Mouse (Mus musculus) forebrain, embryonic 15.5 days (tissue): ENCODE data around the gene Fbxo47. TPM values are rescaled to one million over a fixed set of nuclear protein-coding genes. Genes with fewer than 3 reads are reported as not detected.

ENCODE experiments used
- ATAC-seq: fragments of 200-750 bp; cut with Nextera tagmentation; replicated peaks from 2 replicates; pipeline ENCODE4 v1.8.0; 2017; ENCODE audit warnings: mild to moderate bottlenecking, moderate TSS enrichment, moderate library complexity
- H3K27ac ChIP-seq: fragments of 300-500 bp; sonication (generic); replicated peaks from 2 replicates; pipeline ENCODE4 v1.5.1; 2015; ENCODE audit warnings: mild to moderate bottlenecking, inconsistent platforms
- H3K27me3 ChIP-seq: fragments of 300-500 bp; sonication (generic); 2 replicates; pipeline ENCODE4 v1.6.1; 2015; ENCODE audit warnings: inconsistent platforms
- H3K36me3 ChIP-seq: fragments of 300-500 bp; sonication (generic); 2 replicates; pipeline ENCODE4 v1.6.1; 2015; ENCODE audit warnings: mild to moderate bottlenecking, inconsistent platforms
- H3K4me1 ChIP-seq: fragments of 300-500 bp; sonication (generic); 2 replicates; pipeline ENCODE4 v1.6.1; 2015; ENCODE audit warnings: inconsistent platforms
- H3K4me2 ChIP-seq: fragments of 300-500 bp; sonication (generic); replicated peaks from 2 replicates; pipeline ENCODE4 v1.6.1; 2015; ENCODE audit warnings: mild to moderate bottlenecking, inconsistent platforms
- H3K4me3 ChIP-seq: fragments of 300-500 bp; sonication (generic); 2 replicates; pipeline ENCODE4 v1.5.1; 2015; ENCODE audit warnings: mild to moderate bottlenecking, inconsistent platforms
- H3K9ac ChIP-seq: fragments of 300-500 bp; sonication (generic); replicated peaks from 2 replicates; pipeline ENCODE4 v1.6.1; 2015; ENCODE audit warnings: mild to moderate bottlenecking, inconsistent platforms
- H3K9me3 ChIP-seq: fragments of 300-500 bp; sonication (generic); 2 replicates; pipeline ENCODE4 v1.6.1; 2016; ENCODE audit warnings: inconsistent platforms
- WGBS: fragments of 180-500 bp; shearing (Covaris S2); methylation state at CpG from one replicate; pipeline ENCODE4 v1.1.7; 2015; ENCODE audit warnings: mixed read lengths; 5-methylcytosine and 5-hydroxymethylcytosine counted together
- polyA plus RNA-seq: library from polyadenylated mRNA; unstranded; fragments of >200 nt; fragmentation: Nextera tagmentation; extraction: Ambion mirVana; gene quantifications from 2 replicates; pipeline ENCODE4 v1.2.1, GENCODE M21; 2015

The Fbxo47 gene
- polyA plus RNA-seq, 1 experiment from 2014 or later, result 0.67 TPM

GRCm38 (mm10) chr11:97817379-97817778 is 66.6 kb downstream of the Fbxo47 start:
- no peak for ATAC-seq
- Histone ChIP-seq H3K27ac (no peak overlapping the region), H3K36me3 (peaks cover 26% of the 10 kb centered on the region), H3K4me3 (no peak overlapping the region), H3K9ac (no peak overlapping the region), H3K27me3 (no peaks in the 10 kb centered on the region), H3K4me2 (no peak overlapping the region), H3K4me1 (peaks cover 34% of the 10 kb centered on the region), H3K9me3 (no peaks in the 10 kb centered on the region)
- 45% methylated on average over 5 of the region's 5 CpGs for WGBS

GRCm38 (mm10) chr11:97816916-97817315 is 67.0 kb downstream of the Fbxo47 start:
- H3K27me3 ChIP-seq, result no peaks in the 10 kb centered on the region
- H3K27ac ChIP-seq, result no peak overlapping the region
- ATAC-seq, result no peak
- no peaks in the 10 kb centered on the region for H3K9me3 ChIP-seq
- peaks cover 26% of the 10 kb centered on the region for H3K36me3 ChIP-seq
- no peak overlapping the region for H3K4me2 ChIP-seq
- 69% methylated on average over 9 of the region's 9 CpGs for WGBS
- H3K9ac ChIP-seq, result no peak overlapping the region
- peaks cover 38% of the 10 kb centered on the region for H3K4me1 ChIP-seq
- no peak overlapping the region for H3K4me3 ChIP-seq

GRCm38 (mm10) chr11:97816176-97816575 is 67.8 kb downstream of the Fbxo47 start:
- Histone ChIP-seq H3K27me3 (no peaks in the 10 kb centered on the region), H3K27ac (no peak overlapping the region), H3K9ac (no peak overlapping the region), H3K4me1 (peaks cover 46% of the 10 kb centered on the region), H3K4me2 (no peak overlapping the region), H3K9me3 (no peaks in the 10 kb centered on the region), H3K36me3 (peaks cover 26% of the 10 kb centered on the region), H3K4me3 (no peak overlapping the region)
- WGBS, result 47% methylated on average over 5 of the region's 5 CpGs
- ATAC-seq, result no peak

GRCm38 (mm10) chr11:97815736-97816135 is 68.2 kb downstream of the Fbxo47 start:
- WGBS, result 67% methylated on average over 11 of the region's 11 CpGs
- Histone ChIP-seq H3K9me3 (no peaks in the 10 kb centered on the region), H3K36me3 (peaks cover 24% of the 10 kb centered on the region), H3K4me3 (no peak overlapping the region), H3K4me2 (no peak overlapping the region), H3K4me1 (peaks cover 50% of the 10 kb centered on the region), H3K27me3 (no peaks in the 10 kb centered on the region), H3K27ac (no peak overlapping the region), H3K9ac (no peak overlapping the region)
- no peak for ATAC-seq

GRCm38 (mm10) chr11:97813746-97814515 is 70.0 kb downstream of the Fbxo47 start:
- Histone ChIP-seq H3K27ac (0 out of 2 replicates have a peak overlapping the region, but pooled peaks have one; percentile 88), H3K4me3 (no peak overlapping the region), H3K4me1 (peaks cover 60% of the 10 kb centered on the region), H3K4me2 (no peak overlapping the region), H3K27me3 (no peaks in the 10 kb centered on the region), H3K9me3 (no peaks in the 10 kb centered on the region), H3K9ac (no peak overlapping the region), H3K36me3 (peaks cover 20% of the 10 kb centered on the region)
- no peak for ATAC-seq
- 73% methylated on average over 17 of the region's 17 CpGs for WGBS

GRCm38 (mm10) chr11:97813085-97813484 is 70.9 kb downstream of the Fbxo47 start:
- whole genome bisulfite sequencing, result 34% methylated on average over 7 of the region's 7 CpGs

GRCm38 (mm10) chr11:97812491-97812921 is 71.4 kb downstream of the Fbxo47 start:
- peak; percentile 82 for ATAC-seq
- Histone ChIP-seq H3K4me1 (peaks cover 62% of the 10 kb centered on the region), H3K27ac (peak overlapping the region; percentile 88), H3K36me3 (peaks cover 27% of the 10 kb centered on the region), H3K4me3 (peak overlapping the region; percentile 15), H3K27me3 (no peaks in the 10 kb centered on the region), H3K9me3 (no peaks in the 10 kb centered on the region), H3K9ac (peak overlapping the region; percentile 20), H3K4me2 (peak overlapping the region; percentile 36)
- whole genome bisulfite sequencing, result 9% methylated on average over 3 of the region's 3 CpGs

More at GRCm38 (mm10) chr11:97813085-97813484, 70.9 kb downstream of the Fbxo47 start:
- Histone ChIP-seq H3K4me1 (peaks cover 60% of the 10 kb centered on the region), H3K9ac (0 out of 2 replicates have a peak overlapping the region, but pooled peaks have one; percentile 20), H3K27me3 (no peaks in the 10 kb centered on the region), H3K9me3 (no peaks in the 10 kb centered on the region), H3K27ac (peak overlapping the region; percentile 88), H3K4me3 (no peak overlapping the region), H3K36me3 (peaks cover 25% of the 10 kb centered on the region), H3K4me2 (peak overlapping the region; percentile 36)
- peak; percentile 59; the same call in 1 of the 2 replicates for ATAC-seq

- peaks cover 25% of the 10 kb centered on the region for H3K36me3 ChIP-seq
- 26% methylated on average over 12 of the region's 13 CpGs for WGBS
- H3K4me1 ChIP-seq, result peaks cover 67% of the 10 kb centered on the region
- peak overlapping the region; percentile 20 for H3K9ac ChIP-seq
- no peaks in the 10 kb centered on the region for H3K9me3 ChIP-seq
- H3K27ac ChIP-seq, result peak overlapping the region; percentile 88
- 0 out of 2 replicates have a peak, but pooled peaks have one; percentile 23 for ATAC-seq
- no peaks in the 10 kb centered on the region for H3K27me3 ChIP-seq
- H3K4me3 ChIP-seq, result no peak overlapping the region
- H3K4me2 ChIP-seq, result peak overlapping the region; percentile 36
These were observed 72.2 kb downstream of the Fbxo47 start for GRCm38 (mm10) chr11:97811569-97812362.

- Histone ChIP-seq H3K9ac (no peak overlapping the region), H3K9me3 (no peaks in the 10 kb centered on the region), H3K4me3 (no peak overlapping the region), H3K36me3 (peaks cover 18% of the 10 kb centered on the region), H3K4me1 (peaks cover 75% of the 10 kb centered on the region), H3K27me3 (no peaks in the 10 kb centered on the region), H3K4me2 (no peak overlapping the region), H3K27ac (peak overlapping the region; percentile 88)
- ATAC-seq, result no peak
- WGBS, result 8% methylated on average over 3 of the region's 3 CpGs
These were observed 73.0 kb downstream of the Fbxo47 start for GRCm38 (mm10) chr11:97810970-97811369.

- H3K4me1 ChIP-seq, result peaks cover 81% of the 10 kb centered on the region
- no peak overlapping the region for H3K9ac ChIP-seq
- no peaks in the 10 kb centered on the region for H3K27me3 ChIP-seq
- H3K4me2 ChIP-seq, result no peak overlapping the region
- no peak overlapping the region for H3K4me3 ChIP-seq
- 71% methylated on average over 7 of the region's 7 CpGs for WGBS
- peaks cover 12% of the 10 kb centered on the region for H3K36me3 ChIP-seq
- 0 out of 2 replicates have a peak overlapping the region, but pooled peaks have one; percentile 11 for H3K27ac ChIP-seq
- ATAC-seq, result no peak
- H3K9me3 ChIP-seq, result no peaks in the 10 kb centered on the region
These were observed 73.6 kb downstream of the Fbxo47 start for GRCm38 (mm10) chr11:97810356-97810755.

GRCm38 (mm10) chr11:97809235-97810121 is 74.5 kb downstream of the Fbxo47 start:
- no peak overlapping the region for H3K4me2 ChIP-seq
- 68% methylated on average over 7 of the region's 7 CpGs for WGBS
- peak overlapping the region; percentile 57 for H3K27ac ChIP-seq
- ATAC-seq, result no peak
- H3K27me3 ChIP-seq, result no peaks in the 10 kb centered on the region
- peaks cover 10% of the 10 kb centered on the region for H3K36me3 ChIP-seq
- H3K4me1 ChIP-seq, result peaks cover 90% of the 10 kb centered on the region
- no peak overlapping the region for H3K9ac ChIP-seq
- no peaks in the 10 kb centered on the region for H3K9me3 ChIP-seq
- H3K4me3 ChIP-seq, result no peak overlapping the region
